Mouse (Mus musculus): Measurements from ENCODE around the gene Tbx4.

DNA sequence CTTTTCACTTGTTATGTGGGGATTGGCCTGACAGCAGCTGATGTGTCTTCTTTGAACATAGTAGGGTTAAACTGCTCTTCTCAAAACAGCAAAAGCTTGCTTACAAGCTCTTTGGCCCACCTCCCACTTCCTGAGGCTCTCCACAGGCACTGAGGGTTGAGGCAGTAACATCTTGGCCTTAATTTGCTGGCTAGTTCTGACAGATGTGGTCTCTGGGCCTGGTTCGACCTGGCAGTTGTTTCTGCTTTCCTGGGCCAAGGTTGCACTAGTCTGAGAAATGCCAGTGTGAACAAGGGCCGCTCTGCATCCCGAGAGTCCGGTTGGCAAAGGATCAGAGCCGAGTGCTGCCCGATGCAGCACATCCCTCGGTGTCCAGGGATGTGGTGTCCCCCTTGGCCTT, 27.3 kb downstream of the Tbx4 start:
- TF ChIP-seq CTCF (IDR thresholded peaks at IDR 0.05; ENCODE audit: borderline replicate concordance, extremely low read depth, insufficient read depth, insufficient read length) (no peak), POLR2A (IDR thresholded peaks at IDR 0.05; ENCODE audit: borderline replicate concordance, extremely low read depth, insufficient read depth, insufficient read length, poor library complexity, severe bottlenecking) (no peak)

Measured in brain, embryonic 14.5 days (tissue).